In genomic region chr4:111475374-111475971, GRCm38 (mm10) we compare ENCODE assay signal across 16 mouse cellular contexts.
DNase-seq lines count a peak whose midpoint lies in the region; ATAC-seq and TF ChIP-seq lines count a peak whose summit lies in the region.
"Had no signal": no experiment of that assay in that cellular context is flagged by ENCODE, and none has a peak within 500 bp of the region (broad histone marks: within the 10 kb centered on the region; RNA-seq: fewer than 3 reads in every experiment).

No protein-coding gene starts in this region.

- no peak for TF ChIP-seq EP300 in stomach, postnatal 0 days (optimal IDR thresholded peaks at IDR 0.05)

- H3K4me2 ChIP-seq in forebrain, embryonic 13.5 days, result no peak overlapping the region
- no peak overlapping the region for H3K4me2 ChIP-seq in forebrain, embryonic 11.5 days (ENCODE audit: low read depth, low read length, severe bottlenecking)
- H3K4me2 ChIP-seq in hindbrain, embryonic 15.5 days, result no peak overlapping the region
- H3K4me2 ChIP-seq in neural tube, embryonic 13.5 days, result no peak overlapping the region
- H3K4me2 ChIP-seq in stomach, postnatal 0 days (replicated peaks; ENCODE audit: low read depth), result no peak overlapping the region
- H3K4me2 ChIP-seq: heart, embryonic 15.5 days; limb, embryonic 12.5 days had no signal

- DNase-seq in forebrain, embryonic 11.5 days (ENCODE audit: low spot score), result no peak
- DNase-seq in brain, embryonic 14.5 days (ENCODE audit: low read depth), result peak; percentile 83
- DNase-seq in spleen, postnatal 4 days (ENCODE audit: low spot score in 2 of 2), result no peak
- no peak for DNase-seq in stomach, postnatal 0 days (ENCODE audit: low spot score)
- DNase-seq: cerebellum, adult 8-10 months; kidney, adult 2 months; lung, postnatal 10 days; right cerebral cortex, adult 18-20 months; thymus, postnatal 4 days had no signal

- no peak for TF ChIP-seq CTCF in brain, embryonic 14.5 days (IDR thresholded peaks at IDR 0.05; ENCODE audit: borderline replicate concordance, extremely low read depth, insufficient read depth, insufficient read length)
- TF ChIP-seq CTCF in stomach, postnatal 0 days (IDR thresholded peaks at IDR 0.05; ENCODE audit: low read depth), result no peak

- H3K27me3 ChIP-seq in forebrain, embryonic 13.5 days, result peaks cover 16% of the 10 kb centered on the region; the same call in 1 of the 2 replicates
- no peaks in the 10 kb centered on the region for H3K27me3 ChIP-seq in forebrain, embryonic 11.5 days (ENCODE audit: control insufficient read depth, insufficient read depth, low read length)
- H3K27me3 ChIP-seq in hindbrain, embryonic 15.5 days, result 0 out of 2 replicates have a peak, but pooled peaks cover 4% of the 10 kb centered on the region
- no peaks in the 10 kb centered on the region for H3K27me3 ChIP-seq in neural tube, embryonic 13.5 days
- H3K27me3 ChIP-seq in stomach, postnatal 0 days (ENCODE audit: control insufficient read depth, insufficient read depth, low read length), result no peaks in the 10 kb centered on the region
- H3K27me3 ChIP-seq: heart, embryonic 15.5 days; limb, embryonic 12.5 days had no signal

- 36% methylated on average over 10 of the region's 10 CpGs for WGBS in forebrain, embryonic 13.5 days
- 64% methylated on average over 10 of the region's 10 CpGs for WGBS in forebrain, embryonic 11.5 days
- WGBS in hindbrain, embryonic 15.5 days, result 21% methylated on average over 10 of the region's 10 CpGs
- WGBS in neural tube, embryonic 13.5 days, result 42% methylated on average over 10 of the region's 10 CpGs
- WGBS in stomach, postnatal 0 days, result 68% methylated on average over 10 of the region's 10 CpGs

- H3K4me3 ChIP-seq in forebrain, embryonic 13.5 days, result no peak overlapping the region
- no peak overlapping the region for H3K4me3 ChIP-seq in forebrain, embryonic 11.5 days (ENCODE audit: low read depth, low read length)
- H3K4me3 ChIP-seq in hindbrain, embryonic 15.5 days, result no peak overlapping the region
- H3K4me3 ChIP-seq in neural tube, embryonic 13.5 days, result no peak overlapping the region
- no peak overlapping the region for H3K4me3 ChIP-seq in stomach, postnatal 0 days (ENCODE audit: low read depth, low read length)
- H3K4me3 ChIP-seq: heart, embryonic 15.5 days; limb, embryonic 12.5 days had no signal

- H3K9me3 ChIP-seq in forebrain, embryonic 13.5 days (replicated peaks), result no peaks in the 10 kb centered on the region
- no peaks in the 10 kb centered on the region for H3K9me3 ChIP-seq in forebrain, embryonic 11.5 days (ENCODE audit: control insufficient read depth, low read length)
- no peaks in the 10 kb centered on the region for H3K9me3 ChIP-seq in hindbrain, embryonic 15.5 days
- H3K9me3 ChIP-seq in neural tube, embryonic 13.5 days, result no peaks in the 10 kb centered on the region
- no peaks in the 10 kb centered on the region for H3K9me3 ChIP-seq in stomach, postnatal 0 days (ENCODE audit: control insufficient read depth, low read length)
- H3K9me3 ChIP-seq: heart, embryonic 15.5 days; limb, embryonic 12.5 days had no signal

- H3K4me1 ChIP-seq in forebrain, embryonic 13.5 days, result peaks cover 23% of the 10 kb centered on the region
- peaks cover 6% of the 10 kb centered on the region; the same call in 1 of the 2 replicates for H3K4me1 ChIP-seq in forebrain, embryonic 11.5 days (replicated peaks; ENCODE audit: control insufficient read depth, insufficient read depth, low read length)
- H3K4me1 ChIP-seq in hindbrain, embryonic 15.5 days (replicated peaks), result peaks cover 18% of the 10 kb centered on the region
- H3K4me1 ChIP-seq in neural tube, embryonic 13.5 days (replicated peaks), result peaks cover 26% of the 10 kb centered on the region
- no peaks in the 10 kb centered on the region for H3K4me1 ChIP-seq in stomach, postnatal 0 days (replicated peaks; ENCODE audit: control insufficient read depth, insufficient read depth)

- no peak for TF ChIP-seq POLR2A in brain, embryonic 14.5 days (IDR thresholded peaks at IDR 0.05; ENCODE audit: borderline replicate concordance, extremely low read depth, insufficient read depth, insufficient read length, poor library complexity, severe bottlenecking)

- H3K9ac ChIP-seq in forebrain, embryonic 13.5 days, result no peak overlapping the region
- H3K9ac ChIP-seq in forebrain, embryonic 11.5 days (ENCODE audit: low read length), result no peak overlapping the region
- no peak overlapping the region for H3K9ac ChIP-seq in hindbrain, embryonic 15.5 days
- H3K9ac ChIP-seq in neural tube, embryonic 13.5 days, result no peak overlapping the region
- no peak overlapping the region for H3K9ac ChIP-seq in stomach, postnatal 0 days (ENCODE audit: low read length)
- H3K9ac ChIP-seq: heart, embryonic 15.5 days; limb, embryonic 12.5 days; liver, embryonic 14.5 days had no signal

- no peaks in the 10 kb centered on the region for H3K36me3 ChIP-seq in forebrain, embryonic 13.5 days (ENCODE audit: poor library complexity, severe bottlenecking)
- no peaks in the 10 kb centered on the region for H3K36me3 ChIP-seq in forebrain, embryonic 11.5 days (ENCODE audit: control insufficient read depth, insufficient read depth, low read length)
- no peaks in the 10 kb centered on the region for H3K36me3 ChIP-seq in hindbrain, embryonic 15.5 days
- H3K36me3 ChIP-seq in neural tube, embryonic 13.5 days, result no peaks in the 10 kb centered on the region
- no peaks in the 10 kb centered on the region for H3K36me3 ChIP-seq in stomach, postnatal 0 days (ENCODE audit: control insufficient read depth, insufficient read depth, low read length)
- H3K36me3 ChIP-seq: heart, embryonic 15.5 days; limb, embryonic 12.5 days had no signal

- peak; percentile 57 for ATAC-seq in forebrain, embryonic 13.5 days
- ATAC-seq in forebrain, embryonic 11.5 days (replicated peaks; ENCODE audit: low FRiP score), result no peak
- peak; percentile 59 for ATAC-seq in hindbrain, embryonic 15.5 days (ENCODE audit: low FRiP score, low read depth)
- ATAC-seq in neural tube, embryonic 13.5 days (ENCODE audit: low read depth), result peak; percentile 49
- no peak for ATAC-seq in stomach, postnatal 0 days (ENCODE audit: low FRiP score, low TSS enrichment)
- no peak for ATAC-seq in megakaryocyte, adult 5-6 weeks (ENCODE audit: poor library complexity, severe bottlenecking)

- H3K27ac ChIP-seq in forebrain, embryonic 13.5 days, result no peak overlapping the region
- no peak overlapping the region for H3K27ac ChIP-seq in forebrain, embryonic 11.5 days (ENCODE audit: low read depth, low read length)
- H3K27ac ChIP-seq in hindbrain, embryonic 15.5 days (replicated peaks), result no peak overlapping the region
- no peak overlapping the region for H3K27ac ChIP-seq in neural tube, embryonic 13.5 days (replicated peaks)
- H3K27ac ChIP-seq in stomach, postnatal 0 days (replicated peaks), result no peak overlapping the region
- H3K27ac ChIP-seq: heart, embryonic 15.5 days; limb, embryonic 12.5 days; liver, embryonic 14.5 days had no signal

Comparison
In these comparisons a context has a peak if more than half of its experiments do, and no peak if none do; other contexts are left out.
1. ATAC-seq: peak in forebrain, embryonic 13.5 days (single experiment), hindbrain, embryonic 15.5 days (single experiment) and neural tube, embryonic 13.5 days (single experiment); none in forebrain, embryonic 11.5 days (single experiment), stomach, postnatal 0 days (single experiment) and megakaryocyte, adult 5-6 weeks (single experiment).